Mouse (Mus musculus): ENCODE data around the gene Pak6. TPM values are rescaled to one million over a fixed set of nuclear protein-coding genes. Genes with fewer than 3 reads are reported as not detected.

The Pak6 gene
- total RNA-seq, 2 experiments from 2014 or later, result 14.0 to 14.2 TPM

DNA sequence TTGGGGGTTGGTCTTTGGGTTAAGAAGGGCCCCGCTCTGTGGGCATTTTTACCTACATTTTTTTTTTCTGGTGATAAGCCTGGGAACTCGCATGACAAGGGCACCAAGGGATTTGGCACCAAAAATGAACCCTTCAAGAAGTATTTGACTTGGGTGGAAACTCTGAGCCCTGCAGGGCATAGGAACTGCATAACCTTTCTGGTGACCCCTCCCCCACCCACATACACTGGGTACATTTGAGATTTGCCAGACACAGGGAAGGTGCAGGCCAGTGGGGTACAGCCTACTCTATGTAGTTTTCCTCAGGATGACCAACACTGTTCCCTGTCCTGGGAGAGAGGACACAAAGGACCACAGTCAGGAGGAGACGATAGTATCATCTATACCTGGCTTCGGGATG lies 2.5 kb downstream of the Pak6 start:
- no peak for DNase-seq

GRCm38 (mm10) chr2:118667181-118667580 lies 4.1 kb downstream of the Pak6 start:
- no peak for DNase-seq

DNA sequence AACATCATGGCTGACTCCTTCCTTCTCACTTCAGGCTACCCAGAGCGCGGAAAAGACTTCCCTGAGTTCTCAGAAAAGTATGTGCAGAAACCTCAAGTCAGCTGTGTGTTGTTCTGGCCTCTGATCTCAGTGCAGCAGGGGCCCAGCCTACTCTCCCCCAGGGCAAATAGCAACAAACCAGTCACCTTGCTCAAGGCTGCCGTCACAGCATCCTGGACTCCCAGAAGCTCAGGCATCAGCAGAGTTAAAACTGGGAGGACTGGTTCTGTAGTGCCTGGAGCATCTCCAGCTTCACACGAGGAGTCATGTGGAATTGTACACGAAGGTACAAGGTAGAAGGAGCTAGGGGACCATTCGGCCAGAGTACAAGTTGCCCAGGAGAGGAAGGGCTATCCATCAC lies 6.1 kb downstream of the Pak6 start:
- no peak for DNase-seq

DNA sequence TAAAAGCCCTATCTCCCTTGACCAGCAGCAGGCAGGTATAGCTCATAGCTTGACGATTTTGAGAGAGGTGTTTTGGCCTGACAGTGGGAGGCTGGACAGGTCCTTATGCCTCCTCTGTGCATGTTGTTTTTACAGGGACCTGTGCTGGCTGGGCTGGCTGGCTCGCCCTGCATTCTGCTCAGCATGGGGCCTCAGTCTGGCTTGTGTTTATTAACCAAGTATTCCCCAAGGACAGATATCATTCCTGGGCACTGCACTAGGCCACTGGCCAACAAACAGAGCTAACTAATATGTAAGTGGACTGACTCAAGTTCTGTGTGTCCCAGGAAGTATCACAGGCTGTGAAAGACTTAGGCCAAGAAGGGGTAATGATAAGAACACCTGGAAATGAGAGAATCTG lies 6.7 kb downstream of the Pak6 start:
- DNase-seq, result peak; percentile 41

DNA sequence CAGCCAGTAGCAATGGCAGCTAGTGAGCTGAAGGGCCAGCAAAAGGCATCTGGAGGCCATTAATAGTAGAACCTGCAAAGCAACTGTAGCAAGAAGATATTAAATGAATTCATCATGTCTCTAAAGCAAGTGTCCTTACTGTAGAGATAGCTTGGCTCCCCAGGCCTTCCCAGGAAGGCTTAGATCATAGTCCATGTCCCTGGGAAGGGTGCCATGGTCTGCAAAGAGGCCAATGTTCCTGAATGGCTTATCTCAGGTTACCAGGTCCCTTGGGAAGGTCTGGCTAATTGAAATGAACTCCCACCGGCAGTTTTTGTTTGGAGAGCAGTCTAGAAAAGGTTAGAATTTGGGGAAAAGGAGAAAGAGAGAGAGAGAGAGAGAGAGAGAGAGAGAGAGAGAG lies 8.6 kb downstream of the Pak6 start:
- DNase-seq, result no peak

DNA sequence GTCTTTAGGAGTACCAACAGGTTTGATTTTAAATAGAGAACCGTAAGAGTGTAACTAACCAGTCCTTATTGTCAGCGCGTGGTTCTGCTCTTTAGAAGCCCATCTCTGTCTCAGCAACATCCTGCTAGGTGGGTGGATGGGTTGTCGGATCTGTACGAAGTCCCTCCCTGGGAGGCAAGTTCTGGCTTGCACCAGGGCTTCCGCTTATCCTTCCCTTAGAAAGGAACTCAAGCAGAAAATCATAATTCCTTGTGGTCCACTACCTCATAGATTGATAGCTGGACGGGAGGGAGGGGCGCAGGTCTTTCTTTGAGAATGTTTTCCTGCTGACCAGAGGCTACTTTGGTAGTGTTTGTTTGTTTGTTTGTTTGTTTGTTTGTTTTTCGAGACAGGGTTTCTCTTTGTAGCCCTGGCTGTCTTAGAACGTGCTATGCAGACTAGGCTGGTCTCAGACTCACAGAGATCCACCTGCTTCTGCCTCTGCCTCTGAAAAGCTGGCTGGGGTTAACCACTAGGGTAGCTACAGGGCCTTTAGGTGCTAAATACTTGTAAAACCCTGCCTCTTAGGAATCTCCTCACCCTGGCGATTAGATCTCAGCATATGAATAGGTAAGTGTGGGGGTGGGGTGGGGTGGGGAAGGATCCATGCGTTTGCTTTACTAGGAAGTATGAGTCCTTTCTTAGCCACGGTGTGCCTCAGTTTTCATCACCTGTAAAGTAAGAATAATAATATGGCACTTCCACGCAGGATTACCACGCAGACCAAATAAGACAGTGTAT lies 10.8 kb downstream of the Pak6 start:
- no peak for DNase-seq

- DNase-seq, result no peak
Measured at GRCm38 (mm10) chr2:118674500-118674899, 11.4 kb downstream of the Pak6 start.

- peak; percentile 50 for DNase-seq
Measured at GRCm38 (mm10) chr2:118676839-118677741, 14.0 kb downstream of the Pak6 start.

GRCm38 (mm10) chr2:118677817-118678216 lies 14.7 kb downstream of the Pak6 start:
- no peak for DNase-seq

GRCm38 (mm10) chr2:118679577-118679976 lies 16.5 kb downstream of the Pak6 start:
- no peak for DNase-seq

- no peak for DNase-seq
Measured at GRCm38 (mm10) chr2:118680926-118681325, 17.8 kb downstream of the Pak6 start.

GRCm38 (mm10) chr2:118682544-118683260 lies 19.6 kb downstream of the Pak6 start:
- peak; percentile 39 for DNase-seq

DNA sequence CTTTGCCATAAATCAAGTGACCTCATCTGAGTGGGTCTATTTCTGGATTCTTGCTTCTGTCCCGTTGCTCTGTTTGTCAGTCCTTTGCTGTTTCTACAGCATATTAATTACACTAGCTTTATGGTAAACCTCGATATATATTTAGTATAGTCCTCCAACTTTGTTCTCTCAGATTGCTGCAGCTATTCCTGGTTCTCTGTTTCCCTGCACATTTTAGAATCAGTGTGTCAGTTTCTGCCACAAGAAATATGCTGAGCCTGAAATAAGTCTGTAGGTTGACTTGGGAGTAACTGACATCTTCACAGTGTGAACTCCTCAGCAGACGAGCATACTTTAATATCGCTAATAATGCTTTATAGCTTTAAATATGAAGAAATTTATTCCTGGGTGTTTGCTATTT lies 22.0 kb downstream of the Pak6 start:
- DNase-seq, result no peak

DNA sequence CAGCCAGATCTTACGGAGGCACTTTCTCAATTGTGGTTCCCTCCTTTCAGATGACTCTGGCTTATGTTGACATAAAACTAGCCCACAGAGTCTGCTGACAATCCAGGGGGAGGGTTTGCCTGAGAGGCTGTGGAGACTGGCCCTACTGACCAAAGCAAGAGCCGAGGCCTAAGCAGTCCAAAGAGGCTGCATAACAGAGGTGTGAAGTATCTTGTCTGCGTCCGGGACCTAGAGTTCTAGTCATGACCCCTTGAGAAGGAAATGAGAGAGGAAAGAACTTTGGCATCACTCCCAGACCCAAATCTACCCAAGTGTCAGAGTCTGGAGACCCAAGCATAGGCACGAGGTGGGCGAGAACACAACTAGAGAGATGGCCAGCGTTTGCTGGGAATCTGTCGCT lies 23.6 kb downstream of the Pak6 start:
- no peak for DNase-seq

GRCm38 (mm10) chr2:118687791-118688190 lies 24.7 kb downstream of the Pak6 start:
- DNase-seq, result no peak

DNA sequence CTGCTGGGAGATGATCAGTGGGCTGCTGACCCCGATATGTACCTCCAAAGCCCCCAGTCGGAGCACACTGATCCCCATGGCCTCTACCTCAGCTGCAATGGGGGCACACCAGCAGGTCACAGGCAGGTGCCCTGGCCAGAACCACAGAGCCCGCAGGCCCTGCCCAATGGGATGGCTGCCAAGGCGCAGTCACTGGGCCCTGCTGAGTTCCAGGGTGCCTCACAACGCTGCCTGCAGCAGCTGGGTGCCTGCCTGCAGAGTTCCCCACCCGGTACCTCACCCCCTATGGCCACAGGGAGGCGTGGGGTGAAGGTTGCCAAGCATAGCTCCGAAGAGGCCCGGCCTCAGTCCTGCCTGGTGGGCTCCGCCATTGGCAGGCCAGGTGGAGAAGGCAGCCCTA lies 26.8 kb downstream of the Pak6 start:
- peak; percentile 40 for DNase-seq

DNA sequence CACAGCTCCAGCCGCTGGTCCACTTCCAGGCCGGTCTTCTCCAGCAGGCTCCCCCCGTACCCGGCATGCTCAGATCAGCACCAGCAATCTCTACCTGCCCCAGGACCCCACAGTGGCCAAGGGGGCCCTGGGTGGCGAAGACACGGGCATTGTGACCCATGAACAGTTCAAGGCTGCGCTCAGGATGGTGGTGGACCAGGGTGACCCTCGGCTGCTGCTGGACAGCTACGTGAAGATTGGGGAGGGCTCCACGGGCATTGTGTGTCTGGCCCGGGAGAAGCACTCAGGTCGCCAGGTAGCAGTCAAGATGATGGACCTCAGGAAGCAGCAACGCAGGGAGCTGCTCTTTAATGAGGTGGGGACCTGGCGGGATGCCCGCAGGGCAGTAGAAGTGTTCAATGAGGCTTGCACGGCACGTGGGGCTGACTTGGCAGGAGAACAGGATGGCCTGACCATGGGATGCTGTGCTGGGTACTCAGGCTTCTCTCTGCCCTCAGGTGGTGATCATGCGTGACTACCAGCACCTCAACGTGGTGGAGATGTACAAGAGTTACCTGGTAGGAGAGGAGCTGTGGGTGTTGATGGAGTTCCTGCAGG lies 30.4 kb downstream of the Pak6 start:
- no peak for DNase-seq

DNA sequence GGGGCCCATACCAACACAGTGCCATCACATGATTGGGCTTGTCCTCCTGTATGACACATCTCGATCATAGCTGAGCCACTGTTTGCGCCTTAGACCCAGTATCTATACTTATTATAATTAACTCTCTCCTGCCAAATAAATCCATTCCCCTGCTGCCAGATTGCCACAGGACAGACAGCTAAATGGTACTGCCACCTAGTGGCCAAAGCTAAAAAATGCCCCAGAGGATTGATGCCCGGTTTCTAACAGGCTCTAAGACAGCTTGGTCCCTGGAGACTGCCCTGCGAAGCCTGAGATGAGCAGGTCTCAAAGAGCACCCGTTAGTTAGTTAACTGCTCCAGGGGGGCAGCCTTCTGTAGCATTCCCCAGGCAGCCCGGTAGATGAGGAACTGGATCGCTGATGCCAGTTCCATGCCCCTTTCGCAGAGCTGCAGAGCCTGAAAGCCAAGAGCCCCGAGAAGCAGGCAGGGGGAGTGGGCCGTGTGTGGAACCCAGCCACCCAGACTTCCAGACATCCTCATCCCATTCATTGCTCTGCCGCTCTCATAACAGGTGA lies 32.7 kb downstream of the Pak6 start:
- peak; percentile 64 for DNase-seq

DNA sequence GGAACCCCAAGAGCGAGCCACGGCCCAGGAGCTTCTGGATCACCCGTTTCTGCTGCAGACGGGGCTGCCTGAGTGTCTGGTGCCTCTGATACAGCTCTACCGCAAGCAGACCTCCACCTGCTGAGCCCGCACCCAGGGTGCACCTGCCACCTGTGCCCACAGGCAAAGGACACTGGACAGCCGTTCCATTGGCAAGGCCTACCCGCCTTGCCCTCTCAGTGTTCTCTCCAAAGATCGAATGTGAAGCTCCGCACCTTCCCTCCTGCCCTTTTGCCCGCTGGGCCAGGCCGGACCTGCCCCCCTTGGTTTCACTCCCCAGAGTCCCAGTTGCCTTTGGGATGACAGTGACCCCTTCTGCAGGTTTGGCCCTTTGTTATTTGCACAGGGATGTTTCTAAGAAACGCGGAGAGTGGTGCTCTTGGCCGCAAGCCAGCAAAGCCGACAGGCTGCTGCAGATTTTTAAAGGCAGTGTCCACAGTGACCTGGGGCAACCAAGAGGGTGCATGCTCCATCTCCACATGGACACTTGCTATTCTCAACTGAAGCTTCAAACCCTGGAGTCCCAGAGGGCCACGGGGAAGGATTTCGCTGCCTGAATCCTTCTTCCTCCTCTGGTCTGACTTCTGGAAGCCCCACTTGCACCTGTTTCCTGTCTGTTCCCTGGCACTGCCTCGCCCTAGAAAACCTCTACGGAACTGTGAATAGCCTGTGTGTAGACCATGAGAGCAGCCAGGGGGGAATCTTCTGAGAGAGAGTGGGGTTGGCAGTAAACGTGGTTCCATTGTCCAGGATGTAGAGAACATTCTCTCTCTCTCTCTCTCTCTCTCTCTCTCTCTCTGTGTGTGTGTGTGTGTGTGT lies 33.6 kb downstream of the Pak6 start:
- peak; percentile 51 for DNase-seq

DNA sequence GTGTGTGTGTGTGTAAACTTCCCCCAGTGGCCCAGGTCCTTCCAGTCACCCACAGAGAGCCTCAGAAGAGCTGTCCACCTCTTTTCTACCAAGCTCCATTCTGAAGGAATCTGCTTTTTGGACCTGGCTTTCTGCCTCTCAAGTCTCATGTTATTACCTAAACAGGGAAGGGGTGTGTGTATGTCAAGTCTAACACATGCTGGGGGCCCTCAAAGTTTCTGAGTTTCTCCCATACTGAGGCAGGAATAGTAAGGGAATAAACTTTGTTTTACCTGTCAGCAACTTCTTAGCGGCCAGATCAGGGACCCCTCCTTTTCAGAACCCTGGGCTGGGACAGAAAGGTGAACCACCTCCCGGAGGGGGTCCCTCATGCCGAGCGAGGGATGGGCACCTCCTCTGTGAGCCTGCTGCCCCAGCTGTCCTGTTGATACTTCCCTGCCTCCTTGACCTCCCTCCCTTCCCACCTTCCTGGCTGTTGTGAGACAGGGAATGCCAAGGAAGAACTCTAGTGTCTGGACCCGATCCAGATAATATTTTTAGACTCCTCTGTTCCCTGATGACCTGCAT lies 34.3 kb downstream of the Pak6 start:
- DNase-seq, result no peak

DNA sequence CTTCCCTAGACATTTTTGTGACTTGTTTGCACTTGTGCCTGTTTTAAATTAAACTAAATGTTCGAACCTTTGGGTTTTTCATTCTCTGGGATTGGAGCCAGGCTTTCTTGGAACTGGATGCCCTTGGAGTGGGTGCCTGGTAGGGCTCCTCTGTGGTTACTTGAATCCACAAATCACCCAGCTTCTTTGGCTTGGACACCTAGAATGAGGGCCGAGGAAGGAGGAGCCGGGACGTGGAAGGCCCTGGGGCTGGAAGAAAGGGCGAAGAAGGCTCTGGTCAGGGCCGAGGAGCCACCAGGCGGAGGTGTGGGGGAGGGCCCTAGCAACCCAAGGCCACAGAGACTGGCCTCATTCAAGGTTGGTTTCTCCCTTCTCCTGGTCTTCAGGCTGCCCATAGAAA lies 34.9 kb downstream of the Pak6 start:
- DNase-seq, result no peak

All from heart, postnatal 4 days (tissue).